Mouse (Mus musculus): ENCODE results near the gene Tardbp.

The Tardbp gene

DNA sequence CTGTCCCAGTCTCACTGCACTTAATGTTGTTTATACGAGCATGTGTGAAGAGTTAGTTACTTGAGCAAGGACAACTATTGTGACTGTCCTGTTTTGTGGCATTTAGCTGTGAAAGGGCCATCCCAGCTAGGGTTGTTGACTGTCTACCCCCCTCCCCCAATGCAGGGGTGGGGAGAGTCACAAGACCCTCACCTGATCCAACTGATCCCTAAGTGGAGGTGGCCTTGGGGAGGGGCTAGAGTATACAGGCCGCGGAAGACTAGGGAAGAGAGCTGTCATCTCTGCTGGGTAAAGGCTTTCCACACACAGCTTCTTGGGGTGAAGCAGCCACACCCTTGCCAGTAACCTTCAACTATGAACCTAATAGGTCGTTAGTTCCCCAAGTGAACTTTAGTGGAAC, 26.5 kb downstream of the Tardbp start:
- DNase-seq = no peak

DNA sequence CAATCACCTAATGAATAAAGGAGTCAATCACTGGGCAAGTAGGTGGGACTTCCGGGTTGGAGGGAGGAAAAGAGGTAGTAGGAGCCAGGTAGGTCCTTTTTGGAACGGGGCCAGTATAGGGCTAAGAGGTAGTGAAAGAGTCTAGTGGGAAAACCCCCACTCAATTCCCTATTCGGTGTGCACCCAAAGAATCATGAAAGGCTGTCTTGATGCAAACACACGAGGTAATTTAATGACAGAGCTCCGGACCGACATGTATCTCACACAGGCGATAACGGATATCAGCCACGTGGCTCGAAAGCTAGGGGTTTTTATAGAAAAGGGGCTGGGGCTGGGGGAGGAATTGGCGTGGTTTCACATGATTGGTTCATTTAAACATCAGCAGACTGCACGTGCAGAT, 28.0 kb downstream of the Tardbp start:
- no peak for DNase-seq

- DNase-seq = no peak
Observed at GRCm38 (mm10) chr4:148596731-148597130, 30.1 kb downstream of the Tardbp start.

DNA sequence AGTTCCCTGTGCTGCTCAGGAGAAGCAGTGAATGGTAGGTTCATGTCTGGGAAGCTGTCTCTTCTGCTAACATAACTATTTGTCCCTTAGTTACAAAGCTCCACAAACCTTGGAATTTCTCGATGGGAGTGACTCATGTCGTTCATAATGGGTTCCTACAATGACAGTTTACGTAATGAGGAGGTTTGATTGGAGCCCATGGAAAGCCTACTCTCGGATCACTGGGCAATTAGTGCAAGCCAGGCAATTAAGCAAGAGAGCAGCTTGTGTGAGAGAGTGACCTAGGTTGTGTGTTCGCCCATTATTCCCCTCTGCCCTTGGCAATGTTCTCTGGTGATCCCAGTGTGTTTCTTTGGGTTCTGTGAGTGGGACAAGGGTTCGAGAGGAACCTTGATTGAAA, 30.9 kb downstream of the Tardbp start:
- no peak for DNase-seq

- peak; percentile 57 for DNase-seq
Observed at GRCm38 (mm10) chr4:148593996-148594395, 32.8 kb downstream of the Tardbp start.

DNA sequence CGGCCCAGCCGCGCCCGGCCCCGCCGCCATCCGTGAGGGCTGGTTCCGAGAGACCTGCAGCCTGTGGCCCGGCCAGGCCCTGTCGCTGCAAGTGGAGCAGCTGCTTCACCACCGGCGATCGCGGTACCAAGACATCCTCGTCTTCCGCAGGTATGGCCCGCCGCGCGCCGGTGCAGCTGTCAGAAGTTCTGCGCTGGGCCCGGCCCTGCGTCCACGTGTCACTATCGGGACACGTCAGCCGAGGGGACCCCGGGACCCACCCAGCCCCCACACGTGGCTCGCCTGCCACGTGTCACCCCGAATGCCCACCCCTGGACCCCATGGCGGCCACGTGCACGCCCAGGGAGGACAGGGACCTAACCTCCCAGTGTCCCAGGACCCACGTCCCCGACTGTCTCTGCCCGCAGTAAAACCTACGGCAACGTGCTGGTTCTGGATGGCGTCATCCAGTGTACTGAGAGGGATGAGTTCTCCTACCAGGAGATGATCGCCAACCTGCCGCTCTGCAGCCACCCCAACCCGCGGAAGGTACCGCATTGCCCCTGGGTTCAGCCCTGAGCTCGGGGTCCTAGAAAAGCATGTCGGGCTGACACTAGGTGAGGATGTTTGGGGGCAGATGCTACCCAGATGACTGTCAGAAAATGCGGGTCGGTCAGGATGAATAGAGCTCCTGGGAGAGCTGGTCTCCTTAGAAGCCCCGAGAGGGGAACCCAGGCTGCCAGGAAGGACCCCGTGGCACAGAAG, 35.0 kb downstream of the Tardbp start:
- no peak for DNase-seq

GRCm38 (mm10) chr4:148591171-148591630, 35.6 kb downstream of the Tardbp start, which contains the start of gene Srm:
Gene Srm (plus strand): TSS chr4:148591503.
- DNase-seq = peak; percentile 98

DNA sequence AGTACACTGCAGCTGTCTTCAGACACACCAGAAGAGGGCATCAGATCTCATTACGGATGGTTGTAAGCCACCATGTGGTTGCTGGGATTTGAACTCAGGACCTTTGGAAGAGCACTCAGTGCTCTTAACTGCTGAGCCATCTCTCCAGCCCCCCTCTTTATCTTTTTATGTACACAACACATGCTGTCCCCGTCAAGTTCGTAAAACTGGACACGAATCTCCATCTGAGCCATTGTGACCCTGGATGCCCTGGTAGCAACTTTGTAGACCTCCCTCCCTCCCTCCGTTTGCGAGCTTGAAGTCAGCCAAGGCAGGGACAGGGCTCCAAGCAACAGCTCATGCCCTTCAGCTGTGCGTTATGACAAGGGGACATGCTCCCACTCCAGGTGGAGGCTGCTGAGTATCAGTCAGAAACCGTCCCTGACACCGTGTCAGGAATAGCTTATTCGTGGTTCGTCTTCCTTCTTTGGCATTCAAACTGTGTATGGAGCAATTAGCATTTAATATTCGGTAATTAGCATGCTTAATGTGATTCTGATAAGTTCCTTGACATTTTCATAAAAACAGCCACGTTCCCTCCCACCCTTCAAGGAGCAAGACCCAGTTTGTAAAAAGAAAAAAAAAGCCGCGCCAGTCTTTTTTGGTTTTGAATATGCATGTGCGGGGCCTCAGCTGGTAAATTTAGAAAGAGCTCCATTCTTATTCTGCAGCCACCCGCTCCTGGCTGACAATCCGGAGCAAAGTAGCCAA, 36.2 kb downstream of the Tardbp start:
- peak; percentile 53 for DNase-seq

- DNase-seq = peak; percentile 52
Observed at GRCm38 (mm10) chr4:148589565-148589964, 37.3 kb downstream of the Tardbp start.

DNA sequence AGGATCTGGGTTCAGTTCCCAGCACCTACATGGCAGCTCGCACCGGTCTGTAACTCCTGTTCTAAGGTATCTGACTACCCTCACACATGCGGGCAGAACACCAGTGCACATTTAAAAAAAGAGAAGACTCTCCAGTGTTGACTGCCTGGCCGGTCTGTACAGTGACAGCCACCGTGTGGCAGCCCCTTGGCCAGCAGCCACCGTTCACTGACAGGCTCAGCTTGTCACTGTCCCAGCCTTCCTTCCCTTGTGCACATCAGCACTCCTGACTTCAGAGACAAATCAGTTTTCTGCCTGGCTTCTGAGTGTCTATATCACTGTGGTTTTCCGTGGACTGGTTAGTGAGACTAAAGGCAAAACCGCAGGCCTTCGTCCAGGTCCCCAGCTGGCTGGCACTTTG, 38.0 kb downstream of the Tardbp start:
- DNase-seq = peak; percentile 36

DNA sequence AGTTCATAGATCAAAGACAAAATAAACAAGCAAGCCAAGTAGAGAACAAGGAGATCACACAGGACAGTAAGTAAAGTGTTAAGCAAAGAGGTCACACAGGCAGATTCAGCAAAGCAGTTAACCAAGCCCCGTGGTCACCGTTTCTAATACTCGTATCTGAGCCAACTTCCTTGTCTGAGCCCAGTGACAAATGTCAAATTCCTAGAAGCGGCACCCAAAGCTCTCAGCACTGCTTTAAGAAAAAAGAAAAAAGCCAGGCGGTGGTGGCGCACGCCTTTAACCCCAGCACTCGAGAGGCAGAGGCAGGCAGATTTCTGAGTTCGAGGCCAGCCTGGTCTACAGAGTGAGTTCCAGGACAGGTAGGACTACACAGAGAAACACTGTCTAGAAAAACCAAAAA, 40.2 kb downstream of the Tardbp start:
- DNase-seq = no peak

- DNase-seq = no peak
Observed at GRCm38 (mm10) chr4:148583257-148583656, 43.6 kb downstream of the Tardbp start.

GRCm38 (mm10) chr4:148581422-148581821, 45.4 kb downstream of the Tardbp start:
- no peak for DNase-seq

GRCm38 (mm10) chr4:148580765-148581164, 46.1 kb downstream of the Tardbp start:
- peak; percentile 54 for DNase-seq

GRCm38 (mm10) chr4:148573222-148573621, 53.6 kb downstream of the Tardbp start:
- DNase-seq = no peak

DNA sequence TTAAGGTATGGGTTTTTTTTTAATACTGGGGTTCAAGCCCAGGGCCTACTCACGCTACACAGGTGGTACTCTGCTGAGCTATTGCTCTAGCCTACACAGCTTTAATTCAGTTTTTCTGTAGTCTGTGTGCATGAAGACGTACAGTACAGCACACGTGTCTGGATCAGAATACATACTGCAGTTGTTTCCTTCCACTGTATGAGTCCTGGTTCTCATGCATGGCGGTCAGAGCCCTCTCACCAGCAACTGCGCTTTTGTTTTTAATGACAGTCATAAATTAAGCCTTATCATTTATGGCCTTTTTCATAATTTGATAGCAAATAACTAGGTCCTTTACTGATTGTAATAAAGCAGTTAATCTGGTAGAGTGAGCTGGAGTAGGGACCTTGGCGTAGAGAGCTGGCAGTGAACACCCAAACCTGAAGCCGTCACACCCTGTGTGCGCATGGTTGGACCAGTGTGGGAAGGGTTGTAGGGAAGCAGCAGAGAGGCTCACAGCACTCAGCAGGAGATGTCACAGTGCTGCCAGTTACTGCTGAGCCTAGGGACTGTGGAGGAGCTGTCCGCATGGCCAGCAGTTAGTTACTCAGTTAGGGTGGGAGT, 56.0 kb downstream of the Tardbp start:
- DNase-seq = no peak

- DNase-seq = no peak
Observed at GRCm38 (mm10) chr4:148570138-148570537, 56.7 kb downstream of the Tardbp start.

DNA sequence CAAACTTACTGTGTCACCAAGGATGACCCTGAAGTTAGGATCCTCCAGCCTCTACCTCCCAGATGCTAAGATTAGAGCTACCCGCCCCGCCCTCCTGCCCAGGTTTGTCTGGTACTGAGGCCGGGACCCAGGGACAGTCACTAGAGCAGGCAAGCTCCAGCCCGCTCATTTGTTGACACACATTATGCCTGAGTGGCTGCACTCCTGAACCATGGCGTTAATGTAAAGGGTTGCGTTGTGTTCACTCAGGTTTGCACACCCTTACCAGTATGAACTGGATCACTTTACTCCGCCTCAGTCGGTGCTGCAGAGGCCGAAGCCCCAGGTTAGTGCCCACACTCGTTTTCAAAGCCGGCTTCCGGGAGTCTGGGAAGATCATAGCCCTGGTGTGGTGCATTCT, 63.2 kb downstream of the Tardbp start:
- DNase-seq = no peak

DNA sequence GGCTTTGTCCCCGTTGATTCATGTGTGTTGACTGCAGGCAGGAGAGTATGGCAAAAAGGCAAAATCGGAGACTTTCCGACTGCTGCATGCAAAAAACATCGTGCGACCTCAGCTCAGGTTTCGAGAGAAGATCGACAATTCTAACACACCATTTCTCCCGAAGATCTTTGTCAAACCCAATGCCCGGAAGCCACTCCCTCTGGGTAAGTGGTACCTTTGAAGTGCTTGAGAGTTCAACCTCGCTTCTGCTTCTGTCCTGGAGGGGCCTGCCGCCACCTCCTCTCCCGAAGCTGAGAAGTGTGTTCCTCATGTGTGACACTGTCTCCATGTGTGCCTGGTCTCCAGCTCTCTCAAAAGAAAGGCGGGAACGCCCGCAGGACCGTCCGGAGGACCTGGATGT, 64.1 kb downstream of the Tardbp start:
- no peak for DNase-seq

Measured in cerebellum, adult 9-11 months (tissue).